Mouse (Mus musculus): ENCODE results near the gene Arid1b.

DNA sequence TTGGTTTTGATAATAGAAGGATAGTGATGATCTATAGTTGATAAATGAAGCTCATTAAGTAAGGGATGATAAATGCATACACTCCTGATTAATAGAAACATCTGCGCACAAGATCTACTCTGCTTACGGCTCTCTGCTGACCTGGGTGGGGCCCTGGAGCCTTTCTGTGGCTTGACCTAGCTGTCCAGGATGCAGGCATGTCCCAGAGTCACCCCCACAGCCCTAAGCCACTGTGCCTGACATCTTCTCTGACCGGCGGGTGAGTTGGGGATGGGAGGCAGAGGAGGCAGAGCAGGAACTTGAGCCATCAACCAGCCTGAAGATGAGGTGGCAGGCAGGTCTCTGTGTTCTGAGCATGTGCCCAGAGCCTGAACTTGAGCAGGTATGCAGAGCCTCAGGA is 136.0 kb downstream of the Arid1b start:
- TF ChIP-seq POLR2A (IDR thresholded peaks at IDR 0.05; ENCODE audit: borderline replicate concordance, extremely low read depth, insufficient read depth, insufficient read length, poor library complexity, severe bottlenecking) (no peak), CTCF (IDR thresholded peaks at IDR 0.05; ENCODE audit: borderline replicate concordance, extremely low read depth, insufficient read depth, insufficient read length) (no peak)
